In genomic region chr8:92356613-92357375, GRCm38 (mm10) we compare ENCODE assay signal across 7 mouse cellular contexts. TPM values are rescaled to one million over a fixed set of nuclear protein-coding genes. Genes with fewer than 3 reads are reported as not detected.
DNase-seq lines count a peak whose midpoint lies in the region; ATAC-seq and TF ChIP-seq lines count a peak whose summit lies in the region.

No protein-coding gene starts in this region.

- no peak for TF ChIP-seq CTCF in left cerebral cortex, adult 2 months (IDR thresholded peaks at IDR 0.05)
- no peak for TF ChIP-seq CTCF in embryonic fibroblast, embryonic 13.5 days (IDR thresholded peaks at IDR 0.05; ENCODE audit: borderline replicate concordance, insufficient read depth, low read length)
- TF ChIP-seq CTCF in midbrain, postnatal 0 days (IDR thresholded peaks at IDR 0.05): no peak

- H3K9me3 ChIP-seq in intestine, embryonic 14.5 days (ENCODE audit: control insufficient read depth, low read length): no peaks in the 10 kb centered on the region
- no peaks in the 10 kb centered on the region for H3K9me3 ChIP-seq in midbrain, postnatal 0 days (ENCODE audit: low read length)

- intact Hi-C loops in left cerebral cortex, adult 2 months (cut with DNase I): loop anchor here (1.0 to 5.0 kb wide), 4 partner anchors 558 to 979 kb away; no protein-coding TSS in a partner anchor
- intact Hi-C loops in left cerebral cortex, postnatal 36 days (cut with DNase I): loop anchor here (1.0 to 5.0 kb wide), 4 partner anchors 555 to 979 kb away; no protein-coding TSS in a partner anchor

- peaks cover 87% of the 10 kb centered on the region for H3K27me3 ChIP-seq in intestine, embryonic 14.5 days (replicated peaks; ENCODE audit: control insufficient read depth, insufficient read depth, low read length)
- H3K27me3 ChIP-seq in midbrain, postnatal 0 days (ENCODE audit: insufficient read depth, low read length): no peaks in the 10 kb centered on the region; the same call in 1 of the 2 replicates

- no peak for DNase-seq in left cerebral cortex, adult 2 months (ENCODE audit: extremely low spot score in 1 of 2, low spot score in 2 of 2)
- DNase-seq in left cerebral cortex, postnatal 36 days (ENCODE audit: low spot score in 2 of 2): no peak
- DNase-seq in intestine, embryonic 14.5 days (ENCODE audit: low spot score): peak; percentile 77
- DNase-seq in midbrain, postnatal 0 days (ENCODE audit: low spot score): peak; percentile 11
- no peak for DNase-seq in retina, embryonic 14.5 days (ENCODE audit: low spot score)
- DNase-seq in cerebellum, adult 9-10 months: no peak

- no peak overlapping the region for H3K9ac ChIP-seq in intestine, embryonic 14.5 days (ENCODE audit: low read length)
- peak overlapping the region; percentile 78; the same call in 1 of the 2 replicates for H3K9ac ChIP-seq in midbrain, postnatal 0 days (replicated peaks; ENCODE audit: low read length, poor library complexity, severe bottlenecking)

- no peak overlapping the region for H3K27ac ChIP-seq in left cerebral cortex, adult 2 months
- H3K27ac ChIP-seq in embryonic fibroblast, embryonic 13.5 days (ENCODE audit: insufficient read depth, low read length): peak overlapping the region; percentile 77
- H3K27ac ChIP-seq in intestine, embryonic 14.5 days (ENCODE audit: low read depth): no peak overlapping the region
- peak overlapping the region; percentile 87 for H3K27ac ChIP-seq in midbrain, postnatal 0 days (ENCODE audit: low read depth, low read length)

- no peaks in the 10 kb centered on the region for H3K36me3 ChIP-seq in intestine, embryonic 14.5 days (ENCODE audit: control insufficient read depth, insufficient read depth, low read length)
- H3K36me3 ChIP-seq in midbrain, postnatal 0 days (ENCODE audit: insufficient read depth, low read length): no peaks in the 10 kb centered on the region

- H3K4me3 ChIP-seq in left cerebral cortex, adult 2 months: peak overlapping the region; percentile 64
- H3K4me3 ChIP-seq in embryonic fibroblast, embryonic 13.5 days (ENCODE audit: insufficient read depth, low read length): peak overlapping the region; percentile 66
- peak overlapping the region; percentile 65 for H3K4me3 ChIP-seq in intestine, embryonic 14.5 days (ENCODE audit: low read depth, low read length)
- peak overlapping the region; percentile 66 for H3K4me3 ChIP-seq in midbrain, postnatal 0 days (ENCODE audit: low read depth, low read length)

- WGBS in intestine, embryonic 14.5 days: under 1% methylated on average over 40 of the region's 40 CpGs
- WGBS in midbrain, postnatal 0 days: 1% methylated on average over 40 of the region's 40 CpGs

- peak overlapping the region; percentile 73 for H3K4me2 ChIP-seq in intestine, embryonic 14.5 days (ENCODE audit: low read length)
- H3K4me2 ChIP-seq in midbrain, postnatal 0 days (ENCODE audit: low read depth, low read length, poor library complexity, severe bottlenecking): peak overlapping the region; percentile 71

- no peak for TF ChIP-seq POLR2A in embryonic fibroblast, embryonic 13.5 days (IDR thresholded peaks at IDR 0.05; ENCODE audit: low read depth, low read length)

- no peaks in the 10 kb centered on the region for H3K4me1 ChIP-seq in embryonic fibroblast, embryonic 13.5 days (ENCODE audit: control insufficient read depth, insufficient read depth, low read length)
- peaks cover 24% of the 10 kb centered on the region; the same call in 1 of the 2 replicates for H3K4me1 ChIP-seq in intestine, embryonic 14.5 days (replicated peaks; ENCODE audit: control insufficient read depth, insufficient read depth, low read length)
- H3K4me1 ChIP-seq in midbrain, postnatal 0 days (ENCODE audit: insufficient read depth, low read length): peaks cover 4% of the 10 kb centered on the region; the same call in 1 of the 2 replicates

- peak; percentile 18; the same call in 1 of the 2 replicates for ATAC-seq in intestine, embryonic 14.5 days (replicated peaks; ENCODE audit: low FRiP score, low TSS enrichment, low read depth)
- ATAC-seq in midbrain, postnatal 0 days (ENCODE audit: low FRiP score): peak; percentile 8; the same call in 1 of the 2 replicates

RNA-seq across cellular contexts. Expression of gene Irx5, which starts 0.6 kb away (rescaled TPM):
- under 1 TPM in 1 of 2 experiments, not detected in 1; 0.14 TPM for total RNA-seq in left cerebral cortex, adult 2 months (2021)
- under 1 TPM in 1 of 2 experiments, not detected in 1; 0.12 TPM for total RNA-seq in left cerebral cortex, postnatal 36 days (2021)
- polyA plus RNA-seq in embryonic fibroblast, embryonic 13.5 days (2011; ENCODE audit: insufficient read length, low read depth, missing spikeins): 4.1 and 5.8 TPM in 2 replicates
- polyA plus RNA-seq in intestine, embryonic 14.5 days (2014; fragmentation: Nextera tagmentation; extraction: Ambion mirVana): 0.07 TPM in 1 of 2 replicates, not detected in the other
- 30.5 and 37.7 TPM in 2 replicates for total RNA-seq in midbrain, postnatal 0 days (2014; rRNA removed)
- polyA plus RNA-seq in midbrain, postnatal 0 days (2015; fragmentation: Nextera tagmentation; extraction: Ambion mirVana): 14.1 and 16.1 TPM in 2 replicates

Comparison
In these comparisons a context has a peak if more than half of its experiments do, and no peak if none do; other contexts are left out.
1. DNase-seq: peak in intestine, embryonic 14.5 days (single experiment) and midbrain, postnatal 0 days (single experiment); none in left cerebral cortex, adult 2 months (0 of 2), left cerebral cortex, postnatal 36 days (0 of 2), retina, embryonic 14.5 days (single experiment) and cerebellum, adult 9-10 months (single experiment).
2. H3K27ac ChIP-seq: peak in embryonic fibroblast, embryonic 13.5 days (single experiment) and midbrain, postnatal 0 days (single experiment); none in left cerebral cortex, adult 2 months (single experiment) and intestine, embryonic 14.5 days (single experiment).
3. RNA of gene Irx5, which starts 0.6 kb away (total RNA-seq): 30.5 to 37.7 TPM in midbrain, postnatal 0 days; 0.14 TPM in left cerebral cortex, adult 2 months and 0.12 TPM in left cerebral cortex, postnatal 36 days; every median in the first group is over 10 times any median in the second.
4. Peak in every context shown above with its lines, with median percentiles within 50 percentile points of each other: H3K4me3 ChIP-seq.